In the genomic region with DNA sequence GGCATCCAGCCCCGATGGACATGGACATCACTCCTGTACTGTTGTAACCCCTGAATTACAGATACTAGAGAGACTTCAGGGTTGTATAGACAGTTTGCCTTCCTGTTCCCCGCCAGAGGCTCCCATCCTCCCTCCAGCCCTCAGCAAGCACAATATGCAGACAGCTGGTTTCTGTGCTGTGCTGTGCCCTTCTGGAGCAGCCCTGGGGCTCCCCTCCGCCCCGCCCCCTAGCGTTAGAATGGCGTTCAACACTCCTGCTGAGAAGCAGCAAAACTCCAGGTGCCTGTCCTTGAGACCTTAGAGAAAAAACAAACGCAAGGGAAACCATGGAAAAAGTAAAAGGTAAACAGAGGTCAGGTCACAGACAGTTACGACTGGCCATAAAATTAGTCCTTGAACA, we compare ENCODE assay signal across 9 mouse cellular contexts. TPM values are rescaled to one million over a fixed set of nuclear protein-coding genes. Genes with fewer than 3 reads are reported as not detected.
DNase-seq lines count a peak whose midpoint lies in the region; TF ChIP-seq lines count a peak whose summit lies in the region.
"Had no signal": no experiment of that assay in that cellular context is flagged by ENCODE, and none has a peak within 500 bp of the region (broad histone marks: within the 10 kb centered on the region; RNA-seq: fewer than 3 reads in every experiment).

No protein-coding gene starts in this region.

- H3K27ac ChIP-seq in CH12.LX (ENCODE audit: insufficient read depth, low read depth): no peak overlapping the region
- H3K27ac ChIP-seq: heart, embryonic 13.5 days had no signal

- peak; percentile 81 for DNase-seq in 3T3-L1 (ENCODE audit: low read depth, low spot score)
- DNase-seq in CH12.LX (ENCODE audit: extremely low read depth): peak; percentile 77
- peak; percentile 60 for DNase-seq in c-Kit-positive CD71-positive TER-119-negative erythroid progenitor cells, embryonic 14.5 days (ENCODE audit: low read depth)
- peak; percentile 41 for DNase-seq in gastrocnemius, postnatal 25 days
- peak; percentile 29 to 63 for DNase-seq in kidney, adult 8-10 months
- peak; percentile 59 for DNase-seq in lung, adult 2 months
- peak; percentile 54 for DNase-seq in ovary, postnatal 10 days (ENCODE audit: low spot score)
- peak; percentile 91 for DNase-seq in thymus, postnatal 4 days

- TF ChIP-seq EP300 in CH12.LX (IDR thresholded peaks at IDR 0.05; ENCODE audit: low read length): no peak

- H3K36me3 ChIP-seq in CH12.LX (replicated peaks in 1 of 2; ENCODE audit: control insufficient read depth in 1 of 2, insufficient read depth in 1 of 2, low read length in 1 of 2): no peaks in the 10 kb centered on the region
- H3K36me3 ChIP-seq: heart, embryonic 13.5 days had no signal

- no peak for TF ChIP-seq POLR2A in CH12.LX (IDR thresholded peaks at IDR 0.05; ENCODE audit: low read depth, low read length)
- TF ChIP-seq POLR2A in lung, adult 2 months (IDR thresholded peaks at IDR 0.05; ENCODE audit: borderline replicate concordance, extremely low read depth, low read depth, low read length): no peak

- H3K4me3 ChIP-seq in CH12.LX (replicated peaks in 1 of 3; ENCODE audit: low read depth in 2 of 3, low read length in 2 of 3, poor library complexity in 1 of 3): no peak overlapping the region
- H3K4me3 ChIP-seq in lung, adult 2 months (replicated peaks; ENCODE audit: extremely low read depth, low read depth, low read length): no peak overlapping the region
- H3K4me3 ChIP-seq: heart, embryonic 13.5 days had no signal

- H3K79me2 ChIP-seq in CH12.LX (replicated peaks; ENCODE audit: control insufficient read depth, extremely low read depth, insufficient read depth, poor library complexity, severe bottlenecking): no peaks in the 10 kb centered on the region

- in situ Hi-C loops in CH12.LX (cut with MboI; ENCODE audit: low pct_ligation_motif_present, low pct_unique_long_range_greater_than_20kb, low sequenced_read_pairs): no loop called here

- peak; percentile 68 for TF ChIP-seq RAD21 in CH12.LX (IDR thresholded peaks at IDR 0.05; ENCODE audit: low read depth, low read length)

- dilution Hi-C loops in CH12.LX (cut with MboI; ENCODE audit: extremely low pct_ligation_motif_present, extremely low pct_unique_long_range_greater_than_20kb, low sequenced_read_pairs): no loop called here

- peaks cover 0 to 14% of the 10 kb centered on the region in 2 experiments; a peak in 2 of 4 replicates for H3K4me1 ChIP-seq in CH12.LX (ENCODE audit: control insufficient read depth in 1 of 2, insufficient read depth in 2 of 2)
- H3K4me1 ChIP-seq in lung, adult 2 months (ENCODE audit: control insufficient read depth, insufficient read depth, low read length): no peaks in the 10 kb centered on the region

- TF ChIP-seq CTCF in CH12.LX (conservative IDR thresholded peaks at IDR 0.05 in 1 of 2, IDR thresholded peaks at IDR 0.05 in 1 of 2; ENCODE audit: low read depth in 2 of 2, low read length in 2 of 2): peak; percentile 37 to 78
- TF ChIP-seq CTCF in lung, adult 2 months (IDR thresholded peaks at IDR 0.05; ENCODE audit: insufficient read depth, low read length): peak; percentile 60

- no peak overlapping the region for H3K4me2 ChIP-seq in CH12.LX (ENCODE audit: insufficient read depth, low read depth, poor library complexity, severe bottlenecking)
- H3K4me2 ChIP-seq: heart, embryonic 13.5 days had no signal

- H3K9ac ChIP-seq in CH12.LX (ENCODE audit: insufficient read depth, low read depth): no peak overlapping the region
- H3K9ac ChIP-seq: heart, embryonic 13.5 days had no signal

- H3K27me3 ChIP-seq in CH12.LX (replicated peaks): no peaks in the 10 kb centered on the region
- H3K27me3 ChIP-seq: heart, embryonic 13.5 days had no signal

- 15% methylated on average over 8 of the region's 8 CpGs for WGBS in lung, adult 2 months

- H3K9me3 ChIP-seq in CH12.LX (replicated peaks; ENCODE audit: low read length): no peaks in the 10 kb centered on the region
- H3K9me3 ChIP-seq: heart, embryonic 13.5 days had no signal

TF ChIP-seq in CH12.LX, 34 proteins besides CTCF, POLR2A, EP300 and RAD21:
- TF ChIP-seq HCFC1 (IDR thresholded peaks at IDR 0.05; ENCODE audit: low read depth, low read length) (no peak), IRF4 (IDR thresholded peaks at IDR 0.05; ENCODE audit: low read depth, low read length) (0 out of 2 replicates have a peak, but pooled peaks have one; percentile 26), TCF12 (IDR thresholded peaks at IDR 0.05; ENCODE audit: low read depth, low read length) (0 out of 2 replicates have a peak, but pooled peaks have one; percentile 27), SMC3 (IDR thresholded peaks at IDR 0.05; ENCODE audit: low read depth, low read length) (peak; percentile 84), MAZ (IDR thresholded peaks at IDR 0.05; ENCODE audit: low read depth, low read length) (no peak), ELF1 (IDR thresholded peaks at IDR 0.05; ENCODE audit: low read depth, low read length) (peak; percentile 14; the same call in 1 of the 2 replicates)

RNA-seq across cellular contexts. Expression of gene Slc15a1, which starts 59.9 kb away (rescaled TPM):
- total RNA-seq in CH12.LX (2012; rRNA removed): 0.04 and 0.08 TPM in 2 replicates
- 0.09 and 0.19 TPM in 2 replicates for total RNA-seq in CH12.LX (2014; rRNA removed)
- polyA plus RNA-seq in CH12.LX (2012; ENCODE audit: insufficient read length, low read depth): not detected in 2 replicates
- total RNA-seq in gastrocnemius, postnatal 25 days (2021): not detected
- 1.5 and 2.4 TPM in 2 replicates for polyA plus RNA-seq in lung, adult 2 months (2012; rRNA removed)
- polyA plus RNA-seq: heart, embryonic 13.5 days had no signal

Comparison
In these comparisons a context has a peak if more than half of its experiments do, and no peak if none do; other contexts are left out.
1. DNase-seq: peak in every context shown above with its lines; median percentile 91 in thymus, postnatal 4 days; 81 in 3T3-L1; 77 in CH12.LX; 60 in c-Kit-positive CD71-positive TER-119-negative erythroid progenitor cells, embryonic 14.5 days; 59 in lung, adult 2 months; 54 in ovary, postnatal 10 days; 46 in kidney, adult 8-10 months; 41 in gastrocnemius, postnatal 25 days.